Mouse (Mus musculus): Measurements from ENCODE around the gene Mettl7a1.
"Not testable (repeated sequence)": the region's sequence is repeated elsewhere in the genome, so short reads cannot be mapped to it uniquely, and the experiment has no call there.

DNA sequence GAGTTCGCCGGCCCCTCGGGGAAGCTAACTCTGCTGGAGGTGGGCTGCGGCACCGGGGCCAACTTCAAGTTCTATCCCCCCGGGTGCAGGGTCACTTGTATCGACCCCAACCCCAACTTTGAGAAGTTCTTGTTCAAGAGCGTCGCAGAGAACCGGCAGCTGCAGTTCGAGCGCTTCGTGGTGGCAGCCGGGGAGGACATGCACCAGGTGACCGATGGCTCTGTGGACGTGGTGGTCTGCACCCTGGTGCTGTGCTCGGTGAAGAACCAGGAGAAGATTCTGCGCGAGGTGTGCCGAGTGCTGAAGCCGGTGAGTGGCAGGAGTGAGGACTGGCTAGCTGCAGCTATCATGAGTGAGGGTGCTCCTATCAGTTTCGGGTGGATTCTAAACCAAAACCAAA is 49.5 kb downstream of the Mettl7a1 start:
- TF ChIP-seq POLR2A (IDR thresholded peaks at IDR 0.05; ENCODE audit: low read depth, low read length); CTCF (IDR thresholded peaks at IDR 0.05; ENCODE audit: borderline replicate concordance, insufficient read depth, low read length): not testable (repeated sequence)

Measured in embryonic fibroblast, embryonic 13.5 days (primary cell).